Mouse (Mus musculus) right cerebral cortex, postnatal 14 days (tissue): ENCODE data around the gene Ncf4.

ENCODE experiments used
- DNase-seq: peaks from one replicate; pipeline ENCODE4 v3.0.0; 2022

Ncf4 gene

GRCm38 (mm10) chr15:78244695-78245492 is at the start of gene Ncf4:
TSS of gene Ncf4 (plus strand) at chr15:78244801.
- DNase-seq = no peak

- DNase-seq = no peak
These were observed 49.3 kb upstream of the Ncf4 start for GRCm38 (mm10) chr15:78195096-78195880.

GRCm38 (mm10) chr15:78204053-78204847 is 40.4 kb upstream of the Ncf4 start:
- peak; percentile 70 for DNase-seq

GRCm38 (mm10) chr15:78205192-78205591 is 39.4 kb upstream of the Ncf4 start:
- DNase-seq = peak; percentile 40

- no peak for DNase-seq
These were observed 38.3 kb upstream of the Ncf4 start, which contains the start of gene Pvalb for GRCm38 (mm10) chr15:78206312-78206711. TSS of gene Pvalb (minus strand) at chr15:78206400.

- no peak for DNase-seq
These were observed 34.4 kb upstream of the Ncf4 start for GRCm38 (mm10) chr15:78210203-78210602.

GRCm38 (mm10) chr15:78211367-78211766 is 33.2 kb upstream of the Ncf4 start:
- DNase-seq = no peak

- no peak for DNase-seq
These were observed 29.3 kb upstream of the Ncf4 start for GRCm38 (mm10) chr15:78215269-78215668.

- DNase-seq = no peak
These were observed 16.8 kb upstream of the Ncf4 start for GRCm38 (mm10) chr15:78227816-78228215.

- DNase-seq = no peak
These were observed 13.0 kb upstream of the Ncf4 start for GRCm38 (mm10) chr15:78231346-78232331.

GRCm38 (mm10) chr15:78234823-78235509 is 9.6 kb upstream of the Ncf4 start:
- no peak for DNase-seq

GRCm38 (mm10) chr15:78239453-78239852 is 5.1 kb upstream of the Ncf4 start:
- DNase-seq = peak; percentile 63

- no peak for DNase-seq
These were observed 4.5 kb upstream of the Ncf4 start for GRCm38 (mm10) chr15:78239956-78240617.

GRCm38 (mm10) chr15:78241335-78241734 is 3.3 kb upstream of the Ncf4 start:
- no peak for DNase-seq

- no peak for DNase-seq
These were observed 1.5 kb upstream of the Ncf4 start for GRCm38 (mm10) chr15:78243061-78243460.

- peak; percentile 66 for DNase-seq
These were observed 827 bp upstream of the Ncf4 start for GRCm38 (mm10) chr15:78243774-78244173.

- no peak for DNase-seq
These were observed 1.8 kb downstream of the Ncf4 start for GRCm38 (mm10) chr15:78246143-78247116.

- DNase-seq = no peak
These were observed 3.1 kb downstream of the Ncf4 start for GRCm38 (mm10) chr15:78247659-78248058.

GRCm38 (mm10) chr15:78248410-78248809 is 3.8 kb downstream of the Ncf4 start:
- no peak for DNase-seq
